Mouse (Mus musculus) stomach, postnatal 0 days (tissue): ENCODE data around the gene Furin. TPM values are rescaled to one million over a fixed set of nuclear protein-coding genes. Genes with fewer than 3 reads are reported as not detected.

Experiments used
- ATAC-seq: fragments of 200-750 bp; cut with Nextera tagmentation; 2 replicates; pipeline ENCODE4 v1.8.0; 2017; ENCODE audit not compliant: low FRiP score, low TSS enrichment
- DNase-seq: peaks from one replicate; pipeline ENCODE4 v3.0.0-alpha.2; 2016; ENCODE audit warnings: low spot score
- H3K27ac ChIP-seq: fragments of 300-500 bp; sonication (generic); replicated peaks from 2 replicates; pipeline ENCODE4 v1.5.1; 2014; ENCODE audit warnings: mild to moderate bottlenecking, control low read depth
- H3K27me3 ChIP-seq: fragments of 300-500 bp; sonication (generic); 2 replicates; pipeline ENCODE4 v1.6.1; 2014; ENCODE audit warnings: low read length; ENCODE audit not compliant: control insufficient read depth, insufficient read depth
- H3K36me3 ChIP-seq: fragments of 300-500 bp; sonication (generic); 2 replicates; pipeline ENCODE4 v1.6.1; 2014; ENCODE audit warnings: low read length, mixed read lengths; ENCODE audit not compliant: control insufficient read depth, insufficient read depth
- H3K4me1 ChIP-seq: fragments of 300-500 bp; sonication (generic); replicated peaks from 2 replicates; pipeline ENCODE4 v1.6.1; 2014; ENCODE audit warnings: antibody characterized with exemption; ENCODE audit not compliant: control insufficient read depth, insufficient read depth
- H3K4me2 ChIP-seq: fragments of 300-500 bp; sonication (generic); replicated peaks from 2 replicates; pipeline ENCODE4 v1.6.1; 2014; ENCODE audit warnings: low read depth, mild to moderate bottlenecking, control low read depth, moderate library complexity
- H3K4me3 ChIP-seq: fragments of 300-500 bp; sonication (generic); 2 replicates; pipeline ENCODE4 v1.5.1; 2014; ENCODE audit warnings: low read depth, low read length, control low read depth
- H3K9ac ChIP-seq: fragments of 300-500 bp; sonication (generic); 2 replicates; pipeline ENCODE4 v1.6.1; 2014; ENCODE audit warnings: mild to moderate bottlenecking, low read length, control low read depth, mixed read lengths
- H3K9me3 ChIP-seq: fragments of 300-500 bp; sonication (generic); 2 replicates; pipeline ENCODE4 v1.6.1; 2016; ENCODE audit warnings: low read length; ENCODE audit not compliant: control insufficient read depth
- CTCF ChIP-seq: IDR thresholded peaks from 2 replicates; pipeline ENCODE4 v1.5.1; 2016; ENCODE audit warnings: antibody characterized with exemption, low read depth, mild to moderate bottlenecking, moderate library complexity
- EP300 ChIP-seq: optimal IDR thresholded peaks from 2 replicates; pipeline ENCODE3; 2016; ENCODE audit warnings: antibody characterized with exemption
- WGBS: fragments of 180-500 bp; shearing (Covaris S2); extraction: QIAGEN DNeasy Blood & Tissue Kit; methylation state at CpG from one replicate; pipeline ENCODE4 v1.1.7; 2014; 5-methylcytosine and 5-hydroxymethylcytosine counted together
- polyA plus RNA-seq: library from polyadenylated mRNA; unstranded; fragments of >200 nt; fragmentation: Nextera tagmentation; extraction: Ambion mirVana; gene quantifications from 2 replicates; pipeline ENCODE4 v1.2.1, GENCODE M21; 2015

The Furin gene
- polyA plus RNA-seq, 1 experiment from 2014 or later: 17.6 TPM

DNA sequence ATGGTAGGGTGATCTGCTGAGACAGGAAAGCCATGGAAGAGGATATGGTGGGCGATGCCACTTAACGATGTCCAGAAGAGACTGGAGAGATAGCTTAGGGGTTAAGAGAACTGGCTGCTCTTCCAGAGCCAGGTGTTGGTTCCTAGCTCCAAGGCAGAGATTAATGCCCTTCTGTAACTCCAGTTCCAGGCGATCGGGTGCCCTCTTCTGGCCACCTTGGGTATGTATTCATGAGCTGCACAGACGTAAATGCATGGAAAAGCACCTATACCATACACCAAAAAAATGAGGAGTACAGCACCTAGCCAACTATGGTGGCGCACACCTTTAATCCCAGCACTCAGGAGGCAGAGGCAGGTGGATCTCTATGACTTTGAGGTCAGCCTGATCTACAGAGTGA is 19.5 kb upstream of the Furin start:
- peak; percentile 14 for DNase-seq
- Histone ChIP-seq H3K9me3 (no peaks in the 10 kb centered on the region), H3K4me2 (no peak overlapping the region), H3K36me3 (no peaks in the 10 kb centered on the region), H3K27ac (no peak overlapping the region), H3K4me1 (no peaks in the 10 kb centered on the region), H3K9ac (no peak overlapping the region), H3K4me3 (no peak overlapping the region), H3K27me3 (no peaks in the 10 kb centered on the region)
- 83% methylated on average over 6 of the region's 6 CpGs for WGBS
- no peak for ATAC-seq
- no peak for TF ChIP-seq EP300
- TF ChIP-seq CTCF: peak; percentile 61

- DNase-seq (peak; percentile 77), ATAC-seq (0 out of 2 replicates have a peak, but pooled peaks have one; percentile 53)
- no peaks in the 10 kb centered on the region for H3K36me3 ChIP-seq
- H3K27me3 ChIP-seq: no peaks in the 10 kb centered on the region
- H3K27ac ChIP-seq: peak overlapping the region; percentile 41
- WGBS: 11% methylated on average over 20 of the region's 20 CpGs
- H3K9ac ChIP-seq: 0 out of 2 replicates have a peak overlapping the region, but pooled peaks have one; percentile 19
- H3K9me3 ChIP-seq: no peaks in the 10 kb centered on the region
- no peaks in the 10 kb centered on the region for H3K4me1 ChIP-seq
- H3K4me3 ChIP-seq: peak overlapping the region; percentile 14; the same call in 1 of the 2 replicates
- TF ChIP-seq CTCF: peak; percentile 15; the same call in 1 of the 2 replicates
- TF ChIP-seq EP300: no peak
- H3K4me2 ChIP-seq: peak overlapping the region; percentile 41
Measured at GRCm38 (mm10) chr7:80422759-80423480, 17.7 kb upstream of the Furin start.

GRCm38 (mm10) chr7:80421576-80421975 is 16.3 kb upstream of the Furin start:
- H3K9me3 ChIP-seq: no peaks in the 10 kb centered on the region
- 88% methylated on average over 6 of the region's 6 CpGs for whole genome bisulfite sequencing
- no peak for DNase-seq
- no peak overlapping the region for H3K27ac ChIP-seq
- H3K4me1 ChIP-seq: no peaks in the 10 kb centered on the region
- no peak overlapping the region for H3K9ac ChIP-seq
- no peak overlapping the region for H3K4me2 ChIP-seq
- H3K4me3 ChIP-seq: no peak overlapping the region
- H3K27me3 ChIP-seq: no peaks in the 10 kb centered on the region
- TF ChIP-seq EP300 (no peak), CTCF (no peak)
- no peaks in the 10 kb centered on the region for H3K36me3 ChIP-seq
- no peak for ATAC-seq

DNA sequence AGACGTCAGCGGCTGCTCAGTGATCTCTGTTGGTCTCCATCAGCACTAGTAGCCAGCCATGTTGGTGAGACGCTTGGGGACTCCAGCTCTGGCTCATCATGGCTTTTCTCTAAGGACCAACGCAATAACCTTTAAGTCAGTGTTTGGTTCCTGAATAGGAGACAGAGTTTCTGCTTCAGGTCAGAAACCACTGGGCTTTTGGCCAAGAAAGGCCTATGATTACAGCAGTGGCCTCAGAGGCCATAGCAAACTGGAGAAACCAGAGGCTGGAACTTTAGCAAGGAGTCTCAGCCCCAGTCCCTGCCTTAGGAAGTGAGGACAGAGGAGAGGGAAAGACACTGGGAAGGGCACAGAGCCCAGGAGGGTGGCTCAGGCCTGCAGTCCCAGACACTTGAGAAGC is 15.3 kb upstream of the Furin start:
- Histone ChIP-seq H3K36me3 (no peaks in the 10 kb centered on the region), H3K9me3 (no peaks in the 10 kb centered on the region), H3K27me3 (no peaks in the 10 kb centered on the region), H3K9ac (no peak overlapping the region), H3K4me3 (no peak overlapping the region), H3K4me2 (no peak overlapping the region), H3K27ac (peak overlapping the region; percentile 25; the same call in 1 of the 2 replicates), H3K4me1 (no peaks in the 10 kb centered on the region)
- DNase-seq (peak; percentile 27), ATAC-seq (no peak)
- TF ChIP-seq CTCF (no peak), EP300 (no peak)
- 88% methylated on average over 4 of the region's 4 CpGs for WGBS

- no peaks in the 10 kb centered on the region for H3K4me1 ChIP-seq
- no peak overlapping the region for H3K4me2 ChIP-seq
- H3K9me3 ChIP-seq: no peaks in the 10 kb centered on the region
- H3K27ac ChIP-seq: no peak overlapping the region; the same call in 1 of the 2 replicates
- H3K27me3 ChIP-seq: no peaks in the 10 kb centered on the region
- no peak for TF ChIP-seq CTCF
- ATAC-seq: peak; percentile 71
- H3K9ac ChIP-seq: no peak overlapping the region
- no peak overlapping the region for H3K4me3 ChIP-seq
- no peaks in the 10 kb centered on the region for H3K36me3 ChIP-seq
- no peak for DNase-seq
- 48% methylated on average over 3 of the region's 3 CpGs for WGBS
Measured at GRCm38 (mm10) chr7:80419278-80419677, 14.0 kb upstream of the Furin start.

- ATAC-seq: no peak
- H3K27me3 ChIP-seq: no peaks in the 10 kb centered on the region
- no peak overlapping the region for H3K4me2 ChIP-seq
- DNase-seq: no peak
- TF ChIP-seq CTCF: no peak
- TF ChIP-seq EP300: no peak
- H3K9me3 ChIP-seq: no peaks in the 10 kb centered on the region
- H3K4me3 ChIP-seq: no peak overlapping the region
- no peak overlapping the region for H3K9ac ChIP-seq
- WGBS: 84% methylated on average over 3 of the region's 3 CpGs
- H3K36me3 ChIP-seq: no peaks in the 10 kb centered on the region
- H3K27ac ChIP-seq: no peak overlapping the region
- H3K4me1 ChIP-seq: no peaks in the 10 kb centered on the region
Measured at GRCm38 (mm10) chr7:80418036-80418435, 12.8 kb upstream of the Furin start.
